Mouse (Mus musculus) cerebellum, postnatal 10 days (tissue): Measurements from ENCODE around the gene Arl14.

Experiments used
- DNase-seq, 2 experiments: peaks; one replicate each; pipeline ENCODE4 v3.0.0; 2021; ENCODE audit warnings: mixed read lengths in 2 of 2

Gene Arl14

DNA sequence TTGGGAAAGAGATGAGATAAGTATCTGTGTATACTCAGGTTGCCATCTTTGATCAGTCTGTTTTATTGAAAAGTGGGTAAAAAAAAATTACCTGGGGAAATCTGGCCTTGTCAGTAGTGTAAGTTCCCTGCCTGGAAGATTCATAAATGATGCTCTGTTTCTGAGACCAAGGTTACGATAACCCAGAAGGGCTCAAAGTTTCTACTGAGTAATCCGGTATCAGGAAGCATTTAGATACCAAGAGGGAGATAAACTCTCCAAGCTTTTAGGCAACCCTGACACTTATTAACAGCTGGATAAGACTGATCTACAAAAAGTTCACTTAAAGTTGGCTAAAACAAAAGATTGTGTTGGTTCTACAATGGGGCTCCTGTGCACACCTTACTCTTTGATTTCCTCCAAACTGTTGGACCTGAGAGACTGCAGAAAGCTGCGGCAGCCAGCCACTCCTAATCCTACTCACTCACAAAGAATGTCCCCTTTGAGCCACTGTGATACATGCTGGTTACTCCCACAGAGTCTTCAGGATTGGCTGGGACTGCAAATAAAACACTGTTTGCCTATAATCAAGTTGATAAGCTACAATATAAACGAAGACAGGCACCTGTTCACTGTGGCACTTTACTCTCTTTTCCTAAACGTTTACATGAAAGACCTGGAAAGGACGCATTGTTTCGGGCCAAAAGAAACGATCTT is at the start of gene Arl14:
Gene Arl14 (plus strand): TSS at position 614 of the 696 bp plus-strand sequence.
- no peak for DNase-seq

DNA sequence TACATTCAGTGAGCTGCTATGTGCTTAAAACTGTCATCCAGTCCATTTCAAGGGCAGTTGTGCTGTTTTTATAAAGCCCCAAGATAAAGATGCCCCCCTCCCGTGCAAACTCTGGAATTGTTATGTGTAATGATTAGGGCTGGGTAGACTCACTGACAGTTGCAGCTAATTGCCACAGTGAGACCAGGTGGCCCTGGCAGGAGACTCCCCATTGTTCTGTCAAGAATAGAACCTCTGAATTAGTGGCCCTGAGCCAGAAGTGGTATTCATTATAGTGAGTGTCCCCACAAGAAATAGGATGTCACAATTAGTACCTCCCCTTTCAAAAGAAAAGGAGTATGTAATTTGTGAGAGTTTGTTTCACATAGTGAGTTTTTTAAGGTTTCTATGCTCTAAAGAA is 47.0 kb upstream of the Arl14 start:
- peak; percentile 29 to 46 for DNase-seq

DNA sequence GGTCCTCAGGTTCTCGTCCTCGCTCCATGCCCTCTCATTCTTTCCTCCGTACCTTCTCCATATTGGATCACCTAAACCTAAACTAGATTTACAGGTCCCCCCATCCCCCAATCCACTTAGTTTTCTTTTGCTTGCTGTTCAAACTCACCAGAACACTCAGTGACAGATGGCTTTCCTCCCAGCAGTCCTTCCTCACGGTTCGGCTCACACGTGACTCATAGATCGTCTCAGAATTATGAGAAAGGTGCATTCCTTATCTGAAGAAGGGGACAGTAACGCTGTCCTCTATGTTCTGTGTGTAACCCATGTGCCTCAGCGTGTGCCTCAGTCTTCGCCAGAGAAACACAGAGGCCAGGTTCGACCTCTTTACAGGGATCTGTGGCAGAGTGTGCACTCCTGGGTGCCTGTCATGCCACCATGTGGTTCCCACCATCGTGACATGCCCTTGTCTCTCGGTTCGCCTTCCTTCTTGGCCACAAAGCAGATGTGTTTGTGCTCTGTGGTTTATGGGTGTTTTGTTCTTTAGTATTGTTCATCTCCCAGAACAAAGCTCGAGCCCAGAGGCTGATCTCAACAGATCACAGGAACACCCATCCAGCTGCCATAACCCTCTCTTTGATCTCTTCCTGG is 44.9 kb upstream of the Arl14 start:
- peak; percentile 57 to 62 for DNase-seq

GRCm38 (mm10) chr3:69177914-69178313 is 44.3 kb upstream of the Arl14 start:
- no peak for DNase-seq

GRCm38 (mm10) chr3:69178365-69179004 is 43.7 kb upstream of the Arl14 start:
- no peak for DNase-seq

GRCm38 (mm10) chr3:69181531-69181930 is 40.7 kb upstream of the Arl14 start:
- no peak for DNase-seq

- DNase-seq: no peak
These were observed 40.0 kb upstream of the Arl14 start for GRCm38 (mm10) chr3:69182225-69182624.

- DNase-seq: no peak
These were observed 37.0 kb upstream of the Arl14 start for GRCm38 (mm10) chr3:69185244-69185643.

- no peak for DNase-seq
These were observed 36.2 kb upstream of the Arl14 start for GRCm38 (mm10) chr3:69186031-69186430.

GRCm38 (mm10) chr3:69186643-69187042 is 35.6 kb upstream of the Arl14 start:
- peak; percentile 42 to 45 for DNase-seq

DNA sequence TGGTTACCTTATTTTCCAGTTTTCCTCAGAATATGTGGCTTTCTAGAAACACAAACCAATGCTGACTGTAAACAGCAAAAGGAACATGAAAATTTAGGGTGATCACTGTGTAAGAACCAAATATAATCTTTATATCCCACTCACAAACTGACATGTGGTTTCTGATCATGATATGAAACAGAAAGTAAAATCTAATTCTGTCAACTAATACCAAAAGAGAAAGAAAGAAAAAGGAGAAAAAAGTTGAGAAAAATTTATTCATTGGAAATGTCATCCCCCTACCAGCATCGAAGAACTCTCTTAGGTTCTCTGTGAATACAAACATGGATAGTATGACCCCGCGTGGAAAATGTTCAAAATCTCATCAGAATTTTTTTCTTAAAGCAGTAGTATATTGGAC is 29.2 kb upstream of the Arl14 start:
- DNase-seq: no peak

DNA sequence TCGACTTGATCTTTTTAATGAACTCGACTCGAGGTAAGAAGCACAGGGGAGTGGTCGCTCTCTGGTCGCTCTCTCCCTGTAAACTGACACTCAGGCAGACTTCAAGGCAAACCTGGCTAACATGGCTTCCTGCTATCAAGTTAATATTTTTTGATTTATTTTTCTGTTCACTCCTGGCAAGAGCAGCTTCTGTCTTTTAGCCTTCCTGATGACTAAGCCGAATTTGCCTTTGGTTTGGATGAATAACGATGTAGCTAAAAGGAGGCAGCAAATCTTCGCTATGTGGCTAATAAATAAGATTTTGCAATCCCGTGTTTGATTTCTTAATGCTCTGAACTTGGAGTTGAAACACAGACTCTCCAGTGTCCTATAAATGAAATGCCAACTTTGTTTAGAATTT is 27.7 kb upstream of the Arl14 start:
- DNase-seq: no peak

- no peak for DNase-seq
These were observed 27.0 kb upstream of the Arl14 start for GRCm38 (mm10) chr3:69195251-69195650.

DNA sequence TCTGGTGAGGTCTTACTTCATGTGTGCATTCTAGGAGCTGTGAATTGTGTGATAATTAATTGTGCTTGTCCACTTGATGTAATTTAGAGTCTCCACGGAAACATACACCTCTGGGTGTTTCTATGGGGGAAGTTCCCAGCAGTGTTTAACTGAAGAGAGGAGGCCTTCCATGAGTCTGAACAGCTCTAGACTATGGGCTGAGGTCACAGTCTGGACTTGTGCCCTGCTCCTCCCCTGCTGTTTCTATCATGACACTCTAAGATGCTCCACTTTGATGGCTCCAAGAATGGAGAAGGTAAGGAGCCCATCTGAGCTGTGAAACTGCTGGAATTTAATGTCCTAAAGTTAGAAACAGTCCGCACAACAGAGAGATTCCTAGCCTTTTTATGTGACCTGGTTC is 24.1 kb upstream of the Arl14 start:
- peak in 1 of 2 experiments; percentile 22 for DNase-seq

GRCm38 (mm10) chr3:69200251-69200650 is 22.0 kb upstream of the Arl14 start:
- DNase-seq: no peak

DNA sequence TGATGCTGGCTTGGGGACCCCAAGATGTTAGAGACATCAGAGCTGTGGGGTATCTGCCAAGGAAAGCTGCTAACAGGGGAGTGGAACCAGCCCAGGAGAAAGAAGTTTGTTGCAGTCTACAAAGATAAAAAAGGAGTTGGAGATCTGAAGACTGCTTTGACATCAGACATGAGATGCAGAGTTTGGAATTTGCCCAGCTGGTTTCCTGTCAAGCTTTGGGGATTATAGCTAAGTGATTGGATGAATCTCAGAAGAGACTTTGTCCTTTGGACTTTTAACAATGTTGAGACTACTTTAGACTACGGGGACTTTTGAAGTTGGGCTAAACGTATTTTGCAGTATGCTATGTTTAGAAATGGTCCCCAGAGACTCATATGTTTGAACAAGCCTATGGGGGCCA is 21.0 kb upstream of the Arl14 start:
- DNase-seq: no peak

DNA sequence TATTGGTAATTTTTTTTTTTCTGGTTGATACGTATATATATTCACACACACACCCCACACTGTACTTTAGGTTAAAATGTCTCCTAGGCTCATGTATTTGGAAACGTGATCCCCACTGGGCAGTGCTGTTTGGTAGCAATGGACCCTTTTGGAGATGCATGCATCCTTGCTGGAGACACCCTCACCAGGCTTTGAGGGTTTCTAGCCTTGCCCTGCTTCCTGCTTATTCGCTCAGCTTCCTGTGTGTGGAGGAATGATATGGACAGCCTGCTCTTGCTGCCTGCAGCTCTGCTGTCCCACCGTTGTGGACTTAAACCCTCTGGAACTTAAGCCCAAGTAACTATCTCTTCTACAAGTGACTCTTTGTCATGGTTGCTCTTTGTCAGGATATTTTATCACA is 19.3 kb upstream of the Arl14 start:
- DNase-seq: no peak

- DNase-seq: no peak
These were observed 16.8 kb upstream of the Arl14 start for GRCm38 (mm10) chr3:69205266-69206054.

- no peak for DNase-seq
These were observed 15.9 kb upstream of the Arl14 start for GRCm38 (mm10) chr3:69206193-69206893.

DNA sequence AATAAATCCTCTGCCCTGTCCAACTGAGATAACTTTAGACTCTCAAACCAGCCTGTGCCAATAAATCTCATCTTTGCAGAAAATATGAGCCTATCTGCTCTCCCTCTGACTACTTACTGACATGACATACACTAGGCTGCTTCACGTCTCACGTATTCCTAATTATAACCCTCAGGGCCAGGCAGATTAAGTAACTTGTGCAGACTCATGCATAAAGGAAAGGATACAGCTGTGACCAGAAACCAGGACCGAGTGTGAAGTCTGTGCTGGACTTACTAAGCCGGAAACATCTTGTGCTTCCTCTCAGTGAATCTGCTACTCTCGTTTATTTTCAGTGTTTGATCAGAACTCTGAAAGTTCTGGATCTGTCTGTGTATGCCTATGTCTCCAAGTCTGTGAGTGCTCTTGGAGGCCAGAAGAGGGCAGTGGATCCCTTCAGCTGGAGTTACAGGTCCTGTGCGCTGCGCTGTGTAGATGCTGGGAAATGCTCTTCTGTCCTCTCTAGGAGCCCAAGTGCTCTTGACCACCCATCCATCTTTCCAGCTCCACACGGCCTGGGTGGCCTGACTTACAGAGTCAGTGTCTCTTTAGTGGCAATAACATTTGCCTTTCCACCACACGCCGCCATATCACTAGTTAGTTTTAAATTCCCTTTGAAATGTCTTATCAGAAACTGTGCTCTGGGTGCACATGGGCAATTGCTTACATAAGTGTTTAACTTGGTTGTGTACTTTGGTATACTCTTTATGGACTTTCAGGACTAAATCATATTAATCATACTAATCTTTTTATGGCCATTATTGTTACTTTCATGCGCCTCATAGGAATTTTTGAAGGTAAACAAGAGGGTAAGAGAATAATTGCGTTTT is 13.5 kb upstream of the Arl14 start:
- peak; percentile 31 to 33 for DNase-seq

DNA sequence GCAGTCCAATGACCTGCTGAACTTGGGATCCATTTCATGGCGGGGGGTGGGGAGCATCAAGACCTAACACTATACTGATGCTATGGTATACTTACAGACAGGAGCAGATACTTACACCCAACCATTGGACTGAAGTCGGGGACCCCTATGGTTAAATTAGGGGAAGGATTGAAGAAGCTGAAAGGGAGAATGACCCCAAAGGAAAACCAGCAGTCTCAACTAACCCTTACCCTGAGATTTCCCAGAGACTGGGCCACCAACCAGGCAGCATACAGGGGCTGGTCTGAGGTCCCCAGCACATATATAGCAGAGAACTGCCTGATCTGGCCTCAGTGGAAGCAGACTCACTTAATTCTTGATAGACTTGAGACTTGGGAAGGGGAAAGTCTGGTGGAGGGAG is 10.0 kb upstream of the Arl14 start:
- DNase-seq: no peak

- no peak for DNase-seq
These were observed 8.8 kb upstream of the Arl14 start for GRCm38 (mm10) chr3:69213465-69213864.
